Mouse (Mus musculus): ENCODE measurements at regions not wholly inside any gene's neighbourhood (a gene's known extent, or its start where the extent isn't known, plus 50 kb on each side); places are given as distances from the start of the nearest gene placed in this dataset.

- Histone ChIP-seq H3K27me3 (ENCODE audit: control insufficient read depth, insufficient read depth, low read depth, low read length) (no peaks in the 10 kb centered on the region), H3K4me2 (ENCODE audit: low read depth, low read length) (no peak overlapping the region), H3K27ac (ENCODE audit: low read length) (no peak overlapping the region), H3K9me3 (ENCODE audit: control insufficient read depth, low read length) (no peaks in the 10 kb centered on the region), H3K36me3 (ENCODE audit: control insufficient read depth, insufficient read depth, low read length) (no peaks in the 10 kb centered on the region), H3K9ac (ENCODE audit: low read length) (no peak overlapping the region), H3K4me1 (replicated peaks; ENCODE audit: control insufficient read depth, insufficient read depth, low read length) (no peaks in the 10 kb centered on the region), H3K4me3 (ENCODE audit: low read length) (no peak overlapping the region)
- 86% methylated on average over 6 of the region's 6 CpGs for WGBS
- ATAC-seq (ENCODE audit: low read depth): no peak
Observed at GRCm38 (mm10) chr5:82103056-82103807, 1083.3 kb downstream of the Adgrl3 start.

- H3K27me3 ChIP-seq (ENCODE audit: control insufficient read depth, insufficient read depth, low read depth, low read length): no peaks in the 10 kb centered on the region
- H3K9me3 ChIP-seq (ENCODE audit: control insufficient read depth, low read length): no peaks in the 10 kb centered on the region
- no peak overlapping the region for H3K4me2 ChIP-seq (ENCODE audit: low read depth, low read length)
- H3K9ac ChIP-seq (ENCODE audit: low read length): no peak overlapping the region
- H3K4me3 ChIP-seq (ENCODE audit: low read length): no peak overlapping the region
- no peak for ATAC-seq (ENCODE audit: low read depth)
- H3K4me1 ChIP-seq (replicated peaks; ENCODE audit: control insufficient read depth, insufficient read depth, low read length): no peaks in the 10 kb centered on the region
- no peak overlapping the region for H3K27ac ChIP-seq (ENCODE audit: low read length)
- 91% methylated on average over 3 of the region's 3 CpGs for WGBS
- H3K36me3 ChIP-seq (ENCODE audit: control insufficient read depth, insufficient read depth, low read length): no peaks in the 10 kb centered on the region
Observed at GRCm38 (mm10) chr5:82103857-82104256, 1083.9 kb downstream of the Adgrl3 start.

GRCm38 (mm10) chr5:82125921-82126459 lies 1106.1 kb downstream of the Adgrl3 start:
- H3K27me3 ChIP-seq (ENCODE audit: control insufficient read depth, insufficient read depth, low read depth, low read length): no peaks in the 10 kb centered on the region
- H3K27ac ChIP-seq (ENCODE audit: low read length): no peak overlapping the region
- WGBS: 9% methylated on average over 2 of the region's 2 CpGs
- no peaks in the 10 kb centered on the region for H3K4me1 ChIP-seq (replicated peaks; ENCODE audit: control insufficient read depth, insufficient read depth, low read length)
- H3K4me2 ChIP-seq (ENCODE audit: low read depth, low read length): no peak overlapping the region
- H3K9me3 ChIP-seq (ENCODE audit: control insufficient read depth, low read length): no peaks in the 10 kb centered on the region
- no peak overlapping the region for H3K9ac ChIP-seq (ENCODE audit: low read length)
- ATAC-seq (ENCODE audit: low read depth): no peak
- H3K36me3 ChIP-seq (ENCODE audit: control insufficient read depth, insufficient read depth, low read length): no peaks in the 10 kb centered on the region
- H3K4me3 ChIP-seq (ENCODE audit: low read length): no peak overlapping the region

DNA sequence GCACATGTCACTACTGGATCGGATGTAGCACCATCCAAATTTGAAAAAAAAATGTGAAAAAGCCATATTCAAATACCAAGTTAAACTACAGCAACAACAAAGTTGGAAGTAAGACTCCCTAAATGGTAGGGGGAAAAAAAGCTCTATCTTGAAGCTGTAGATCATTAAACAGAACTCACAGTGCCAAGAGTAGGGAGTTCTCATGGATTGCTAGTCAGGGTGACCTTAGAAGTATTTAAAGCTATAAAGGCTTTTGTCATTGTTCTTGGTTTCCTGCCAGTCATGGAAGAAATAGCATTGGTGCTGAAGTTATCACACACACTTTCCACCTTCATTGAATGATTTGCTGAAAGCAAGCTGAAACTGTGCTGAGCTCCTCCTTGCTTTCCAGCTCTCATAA lies 1122.1 kb downstream of the Adgrl3 start:
- Histone ChIP-seq H3K27me3 (ENCODE audit: control insufficient read depth, insufficient read depth, low read depth, low read length) (no peaks in the 10 kb centered on the region), H3K36me3 (ENCODE audit: control insufficient read depth, insufficient read depth, low read length) (no peaks in the 10 kb centered on the region), H3K4me3 (ENCODE audit: low read length) (no peak overlapping the region), H3K4me1 (replicated peaks; ENCODE audit: control insufficient read depth, insufficient read depth, low read length) (no peaks in the 10 kb centered on the region), H3K4me2 (ENCODE audit: low read depth, low read length) (no peak overlapping the region), H3K27ac (ENCODE audit: low read length) (no peak overlapping the region), H3K9me3 (ENCODE audit: control insufficient read depth, low read length) (no peaks in the 10 kb centered on the region), H3K9ac (ENCODE audit: low read length) (no peak overlapping the region)
- WGBS: 77% methylated on average over 1 of the region's 1 CpGs
- no peak for ATAC-seq (ENCODE audit: low read depth)
